Mouse (Mus musculus) monocyte, adult 2 months (primary cell): Measurements from ENCODE around the gene Tex29.
"Not testable (repeated sequence)": the region's sequence is repeated elsewhere in the genome, so short reads cannot be mapped to it uniquely, and the experiment has no call there.

Source experiments
- DNase-seq, 2 experiments: peaks; one replicate each; pipeline ENCODE4 v3.0.0; 2022; ENCODE audit warnings: low spot score in 2 of 2, low read depth in 1 of 2

Tex29 gene

GRCm38 (mm10) chr8:11831174-11831573 lies 9.1 kb upstream of the Tex29 start:
- no peak for DNase-seq

GRCm38 (mm10) chr8:11831939-11832338 lies 8.3 kb upstream of the Tex29 start:
- no peak for DNase-seq

DNA sequence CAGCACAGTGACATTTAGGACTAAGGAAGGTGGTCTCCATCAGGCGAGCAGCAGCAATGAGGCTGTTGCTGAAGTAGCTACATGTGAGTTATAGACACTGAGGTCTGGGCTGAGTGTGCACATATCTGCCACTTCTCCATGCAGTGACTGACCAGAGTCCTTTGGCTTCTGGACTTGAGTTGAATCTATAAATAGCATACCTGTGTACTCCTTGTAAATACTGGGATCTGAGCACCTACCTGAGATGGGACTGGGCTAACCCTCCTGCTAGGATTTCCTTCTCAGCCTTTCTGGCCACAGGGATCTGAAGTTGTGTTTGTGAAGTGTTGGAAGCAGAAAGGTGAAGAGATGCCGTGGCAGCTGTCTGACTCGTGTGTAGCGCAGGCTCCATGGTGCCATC lies 7.1 kb upstream of the Tex29 start:
- no peak for DNase-seq

GRCm38 (mm10) chr8:11834200-11834599 lies 6.1 kb upstream of the Tex29 start:
- DNase-seq = no peak

DNA sequence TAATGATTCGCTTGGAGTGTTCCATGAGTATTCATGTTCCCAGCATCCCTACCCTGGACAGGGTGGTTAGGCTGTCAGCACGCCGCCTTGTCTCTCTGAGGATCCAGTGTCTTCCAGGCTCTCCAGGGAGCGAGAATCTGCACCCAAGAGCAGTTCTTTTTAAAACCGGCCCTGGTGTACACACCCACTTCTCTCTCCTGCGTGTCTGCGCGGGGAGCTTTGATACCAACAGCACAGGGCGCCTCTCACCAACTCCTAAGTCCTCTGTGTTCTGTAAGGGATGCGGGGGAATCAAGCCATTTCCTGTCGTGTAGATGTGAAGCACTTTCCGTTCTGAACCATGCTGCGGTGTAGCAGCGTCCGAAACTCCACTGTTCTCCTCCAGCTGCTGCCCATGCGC lies 5.6 kb upstream of the Tex29 start:
- DNase-seq = no peak

GRCm38 (mm10) chr8:11841571-11841970 lies 1.3 kb downstream of the Tex29 start:
- DNase-seq = no peak

- no peak for DNase-seq
These were observed 2.5 kb downstream of the Tex29 start for GRCm38 (mm10) chr8:11842757-11843156.

DNA sequence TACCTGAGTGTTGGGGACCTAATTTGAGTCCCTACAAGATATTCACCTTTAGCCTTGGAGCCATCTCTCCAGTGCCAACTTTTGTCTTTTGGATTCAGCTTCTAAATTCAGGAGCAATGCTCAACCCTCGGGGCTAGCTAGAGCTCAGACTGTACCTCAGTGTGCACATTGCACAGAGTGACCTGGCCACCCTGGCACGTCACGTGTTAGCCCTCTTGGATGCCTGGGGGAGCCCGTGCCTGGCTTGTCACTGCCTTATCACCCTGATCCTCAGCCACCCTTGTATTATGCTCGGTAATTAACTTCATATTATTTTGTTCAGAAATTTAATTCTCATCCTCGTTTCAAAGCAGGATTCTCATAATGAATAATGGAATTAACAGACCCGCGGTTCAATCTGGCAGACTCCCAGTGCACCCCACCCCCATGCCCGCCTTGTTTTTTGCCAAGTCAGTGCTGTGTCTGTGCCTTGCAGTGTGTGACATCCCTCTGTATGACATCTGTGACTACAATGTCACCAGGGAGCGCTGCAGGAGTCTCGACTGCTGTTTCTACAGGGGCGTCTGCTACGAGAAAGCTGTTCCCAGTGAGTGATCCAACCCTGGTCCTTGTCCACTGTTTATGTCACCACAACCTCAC lies 3.5 kb downstream of the Tex29 start:
- no peak for DNase-seq

GRCm38 (mm10) chr8:11844316-11844685 lies 4.0 kb downstream of the Tex29 start:
- no peak for DNase-seq

GRCm38 (mm10) chr8:11846807-11847206 lies 6.5 kb downstream of the Tex29 start:
- no peak for DNase-seq

DNA sequence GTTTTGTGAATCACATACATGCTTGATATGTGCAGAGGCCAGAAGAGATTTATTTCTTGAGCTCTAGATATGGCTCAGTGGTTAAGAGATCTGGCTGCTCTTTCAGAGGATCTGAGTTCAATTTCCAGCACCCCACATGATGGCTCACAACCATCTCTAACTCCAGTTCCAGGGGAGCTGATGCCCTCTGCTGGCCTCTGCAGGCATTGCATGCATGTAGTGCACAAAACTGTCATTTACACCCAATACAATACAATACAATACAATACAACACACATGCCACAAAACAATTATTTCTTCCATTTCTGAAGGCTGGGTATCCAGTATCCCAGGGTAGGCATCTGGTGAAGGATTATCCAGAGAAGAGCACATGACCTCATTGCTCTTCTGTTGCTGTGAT lies 27.6 kb downstream of the Tex29 start:
- DNase-seq = no peak

DNA sequence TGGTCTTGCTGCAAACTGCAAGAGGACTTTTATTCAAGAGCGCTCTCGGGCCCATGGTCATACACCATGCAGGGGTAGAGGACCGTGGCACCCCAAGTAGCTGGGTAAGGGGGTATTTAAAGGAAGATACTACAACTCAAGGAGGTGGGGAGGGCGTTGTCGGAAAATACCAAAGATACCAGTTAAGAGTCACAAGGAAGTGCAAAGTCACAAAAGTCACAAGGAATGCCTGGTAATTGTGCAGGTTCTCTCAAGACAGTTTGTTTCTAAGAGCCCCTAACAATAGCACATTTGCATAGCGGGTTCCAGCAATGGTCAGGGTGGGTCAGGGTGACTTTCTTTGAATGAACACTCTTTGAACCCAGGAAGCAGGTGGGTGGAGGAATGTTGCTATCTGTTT lies 34.0 kb downstream of the Tex29 start:
- DNase-seq = not testable (repeated sequence)

DNA sequence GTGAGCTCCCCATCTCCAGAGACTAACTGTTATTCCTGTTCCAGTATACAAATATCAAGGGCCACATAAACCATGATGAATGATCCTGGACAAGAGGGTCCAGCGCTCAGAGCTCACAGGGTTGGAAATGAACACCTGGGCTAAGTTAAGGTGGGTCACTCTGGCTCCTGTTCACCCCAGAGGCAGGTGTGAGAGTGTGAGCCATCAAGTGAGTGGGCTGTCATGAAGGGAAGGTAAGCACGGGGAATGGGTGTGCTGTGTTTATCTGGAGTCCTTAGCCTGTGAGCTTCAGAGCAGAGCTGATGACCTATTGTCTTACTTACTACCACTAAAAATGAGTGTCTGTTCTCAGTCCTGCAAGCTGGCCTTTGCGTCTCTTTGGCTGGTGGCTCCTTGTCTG lies 44.4 kb downstream of the Tex29 start:
- no peak for DNase-seq

DNA sequence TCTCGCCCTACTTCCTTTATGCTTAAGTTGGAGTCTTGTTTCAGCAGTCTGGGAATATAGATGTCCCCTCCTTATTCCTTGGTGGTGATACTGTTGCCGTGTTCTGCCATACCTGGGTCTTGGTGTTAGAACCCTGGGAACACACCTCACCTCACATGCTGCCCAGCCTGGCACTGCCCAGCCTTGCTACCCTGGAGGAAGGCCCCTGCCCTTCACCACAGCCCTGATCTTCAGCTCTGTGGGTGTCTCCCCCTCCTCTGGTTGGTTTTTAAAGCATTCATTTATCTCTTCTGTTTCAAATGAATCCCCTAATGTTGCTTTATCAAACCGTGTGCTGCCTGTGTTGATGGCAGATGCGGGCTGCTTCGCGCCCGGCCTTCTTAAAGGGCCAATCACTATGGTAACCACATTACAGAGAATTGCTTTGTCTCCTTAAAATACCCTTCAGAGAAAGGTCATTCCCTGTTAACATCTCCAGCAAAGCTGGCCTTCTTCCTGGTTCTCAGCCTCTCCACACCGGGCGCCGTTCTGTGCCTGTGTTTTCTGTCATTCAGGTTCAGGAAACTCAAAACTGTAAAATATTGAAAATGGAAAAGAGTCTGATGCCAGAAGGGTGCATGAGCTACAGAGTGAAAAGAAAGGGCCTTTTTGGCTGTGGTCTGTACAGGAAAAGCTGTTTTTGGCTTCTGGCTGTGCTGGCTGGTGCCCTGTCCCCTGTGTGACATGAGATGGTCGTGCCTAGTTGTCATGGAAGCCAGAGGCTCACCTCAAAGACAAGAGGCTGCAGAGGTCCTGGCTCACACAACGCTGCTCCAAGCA lies 45.8 kb downstream of the Tex29 start:
- no peak for DNase-seq

- no peak for DNase-seq
These were observed 46.5 kb downstream of the Tex29 start for GRCm38 (mm10) chr8:11886824-11887223.

GRCm38 (mm10) chr8:11889156-11890018 lies 49.1 kb downstream of the Tex29 start:
- DNase-seq = no peak

DNA sequence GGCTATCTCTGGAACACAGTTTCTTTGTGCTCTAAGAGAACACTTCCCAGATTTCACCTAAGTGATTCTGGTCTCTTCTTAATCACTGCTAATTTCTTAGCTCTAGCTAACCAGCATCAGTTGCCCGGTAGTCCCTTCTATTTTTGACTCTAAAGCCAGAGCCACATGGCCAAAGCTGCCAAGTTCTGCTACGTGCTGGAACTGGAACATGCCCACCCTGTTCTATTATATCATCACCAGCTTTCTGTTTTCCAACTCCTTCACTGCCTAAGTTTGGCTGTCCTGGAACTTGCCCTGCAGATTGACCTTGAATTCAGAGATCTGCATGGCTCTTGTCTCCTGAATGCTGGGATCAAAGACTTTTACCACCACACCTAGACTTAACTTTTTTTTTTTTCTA lies 52.5 kb downstream of the Tex29 start:
- DNase-seq = no peak

- DNase-seq = no peak
These were observed 55.9 kb downstream of the Tex29 start for GRCm38 (mm10) chr8:11896022-11896662.

GRCm38 (mm10) chr8:11896677-11897076 lies 56.4 kb downstream of the Tex29 start:
- DNase-seq = no peak

DNA sequence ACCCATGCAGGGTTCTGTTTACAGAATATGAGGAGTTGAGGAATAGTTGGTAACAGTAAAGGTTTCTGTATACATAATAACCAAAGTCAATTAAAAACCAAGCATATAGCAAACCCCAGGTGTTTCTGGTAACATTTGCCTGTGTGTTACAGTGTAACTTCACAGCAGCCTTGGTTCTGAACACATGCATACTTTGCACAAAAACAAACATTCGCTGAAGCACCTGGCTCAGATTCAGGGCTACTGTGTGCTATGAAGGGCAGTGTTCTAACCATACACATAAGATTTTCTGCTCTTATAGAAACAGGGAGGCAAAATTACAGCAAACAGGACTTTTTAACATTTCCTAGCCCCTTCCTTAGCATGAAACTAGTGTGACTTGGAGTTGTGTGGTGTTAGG lies 58.5 kb downstream of the Tex29 start:
- no peak for DNase-seq
